Mouse (Mus musculus) gastrocnemius, adult 2 months (tissue): ENCODE measurements around the gene Bdh1. TPM values are rescaled to one million over a fixed set of nuclear protein-coding genes. Genes with fewer than 3 reads are reported as not detected.

Experiments used
- DNase-seq: peaks from one replicate; pipeline ENCODE4 v3.0.0; 2022
- H3K27ac ChIP-seq: fragments of 200-600 bp; 2 replicates; pipeline ENCODE4 v1.8.1; 2022; ENCODE audit warnings: mild to moderate bottlenecking
- H3K4me3 ChIP-seq: fragments of 200-600 bp; 2 replicates; pipeline ENCODE4 v1.8.1; 2022; ENCODE audit warnings: mild to moderate bottlenecking, moderate library complexity
- CTCF ChIP-seq: fragments of 200-600 bp; IDR thresholded peaks from 2 replicates; pipeline ENCODE4 v1.8.1; 2022; ENCODE audit warnings: antibody characterized with exemption, mild to moderate bottlenecking, moderate library complexity
- intact Hi-C: fragments of 180-260 bp; cut with DNase I; formaldehyde crosslinking; loops from one replicate; pipeline ENCODE4 v1.15.1; 2025
- total RNA-seq, 2 experiments: library from RNA; stranded (reverse); gene quantifications; 2 replicates each; pipeline ENCODE4 v1.2.3; 2021

The Bdh1 gene
- total RNA-seq, 2 experiments from 2014 or later: 71.4 to 144 TPM

DNA sequence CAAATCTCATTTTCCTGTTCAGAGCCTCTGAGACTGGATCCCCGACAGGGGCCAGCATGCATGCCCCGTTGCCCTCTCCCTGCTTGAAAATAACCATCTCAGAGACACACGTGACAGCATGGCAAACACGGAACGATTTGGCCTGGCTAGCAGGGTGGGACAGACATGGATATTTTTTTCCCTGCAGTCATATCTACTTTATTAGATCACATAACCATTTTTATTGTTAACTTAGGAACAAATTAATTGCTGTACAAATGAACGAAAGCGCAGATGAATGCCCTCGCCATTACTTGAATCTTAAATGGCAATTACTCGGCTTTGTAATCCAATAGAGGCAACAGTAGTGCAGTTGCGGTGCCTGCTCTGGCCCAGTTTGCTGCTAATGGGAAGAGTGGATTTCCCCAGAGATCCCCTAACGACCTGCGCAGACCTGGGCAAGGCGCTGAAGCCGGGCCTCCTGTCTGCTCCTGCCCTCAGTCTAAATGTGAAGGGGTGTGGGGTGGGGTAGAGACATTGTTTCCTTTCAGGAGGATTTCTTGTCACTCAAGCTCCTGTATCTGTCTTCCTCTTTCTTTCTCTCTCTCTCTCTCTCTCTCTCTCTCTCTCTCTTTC, 79.8 kb downstream of the Bdh1 start:
- H3K4me3 ChIP-seq: no peak overlapping the region
- H3K27ac ChIP-seq: no peak overlapping the region
- no peak for TF ChIP-seq CTCF
- intact Hi-C loops: no loop called here
- no peak for DNase-seq

DNA sequence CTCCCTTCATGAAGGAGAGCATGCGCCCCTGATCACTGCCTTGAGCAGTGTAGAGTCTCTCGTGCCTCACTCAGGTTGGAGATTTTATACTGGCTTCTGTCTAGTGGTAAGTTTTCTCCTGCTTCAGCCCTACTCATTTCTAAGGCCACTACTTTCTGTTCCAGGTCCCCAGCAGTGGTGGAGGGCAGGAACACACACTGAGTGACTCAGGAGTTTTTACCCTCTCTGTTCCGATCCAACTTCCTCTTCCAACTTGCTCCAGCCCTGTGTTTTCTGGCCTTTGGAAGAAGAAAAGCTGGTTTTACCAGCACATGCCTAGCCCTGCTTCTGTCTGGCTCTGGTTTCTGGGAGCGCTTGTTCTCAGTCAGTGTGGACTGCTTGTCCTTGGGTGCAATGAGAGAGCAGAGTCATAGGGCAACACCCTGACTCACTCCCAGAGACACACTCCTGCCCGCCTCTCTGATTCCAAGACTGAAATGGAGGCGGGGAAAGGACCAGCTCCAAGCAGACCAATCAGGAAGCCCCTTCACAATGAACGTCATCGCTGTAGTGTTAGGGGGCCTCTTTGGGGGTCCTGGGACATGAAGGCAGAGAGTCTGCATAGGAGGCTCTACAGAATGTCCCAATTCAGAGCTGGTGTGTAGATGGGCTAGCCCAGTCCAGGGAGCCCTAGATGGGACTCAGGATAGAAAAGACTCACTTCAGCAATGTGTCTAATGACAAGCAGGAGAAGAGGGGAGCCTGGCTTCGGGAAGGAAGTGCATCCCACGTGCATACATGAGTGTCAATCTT, 84.8 kb downstream of the Bdh1 start:
- Histone ChIP-seq H3K4me3 (no peak overlapping the region), H3K27ac (no peak overlapping the region)
- DNase-seq: peak; percentile 30
- intact Hi-C loops: no loop called here
- no peak for TF ChIP-seq CTCF

DNA sequence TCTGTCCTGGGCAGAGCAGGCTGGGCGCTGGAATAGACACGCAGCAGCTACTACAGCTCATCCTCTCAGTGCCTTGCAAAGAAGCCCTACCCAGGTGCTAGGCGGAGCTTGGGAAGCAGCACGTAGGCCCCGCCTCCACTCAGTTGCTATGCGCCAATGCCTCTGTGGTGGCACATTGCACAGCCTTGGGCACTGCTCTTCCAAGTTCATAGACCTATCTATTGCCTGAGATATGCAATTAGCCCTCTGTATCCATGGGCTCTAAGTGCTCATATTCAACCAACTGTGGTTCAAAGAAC, 85.3 kb downstream of the Bdh1 start:
- intact Hi-C loops: no loop called here

DNA sequence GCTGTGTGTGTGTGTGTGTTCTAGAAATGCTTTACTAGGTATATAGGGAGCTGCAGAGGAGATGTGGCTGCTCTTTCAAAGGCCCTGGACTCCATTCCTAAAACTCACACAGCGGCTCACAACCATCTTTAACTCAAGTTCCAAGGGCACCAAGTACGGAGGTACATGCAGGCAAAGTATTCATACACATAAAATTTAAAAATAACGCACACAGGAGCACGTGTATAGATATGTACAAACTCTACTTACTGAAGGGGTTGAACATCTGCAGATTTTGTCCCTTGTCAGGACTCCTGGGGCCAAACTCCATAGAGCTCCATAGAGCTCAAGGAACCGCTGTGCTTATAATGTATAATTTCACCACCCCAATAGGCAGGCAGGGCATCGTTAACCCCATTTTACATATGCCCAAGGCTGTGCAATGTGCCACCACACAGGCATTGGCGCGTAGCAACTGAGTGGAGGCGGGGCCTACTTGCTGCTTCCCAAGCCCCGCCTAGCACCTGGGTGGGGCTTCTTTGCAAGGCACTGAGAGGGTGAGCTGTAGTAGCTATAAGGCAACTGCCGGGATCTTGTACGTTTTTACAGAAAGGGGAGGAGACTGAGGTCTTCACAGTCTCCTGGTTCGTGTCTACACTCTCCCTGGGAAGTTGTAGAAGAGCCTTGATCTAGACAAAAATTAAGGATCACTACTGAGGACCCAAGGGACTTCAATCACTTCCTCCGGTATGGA, 85.9 kb downstream of the Bdh1 start:
- peak; percentile 18 for DNase-seq
- no peak for TF ChIP-seq CTCF
- intact Hi-C loops: no loop called here
- Histone ChIP-seq H3K4me3 (no peak overlapping the region), H3K27ac (no peak overlapping the region)

More for the DNA sequence above, 85.3 kb downstream of the Bdh1 start:
- Histone ChIP-seq H3K27ac (no peak overlapping the region), H3K4me3 (no peak overlapping the region)
- no peak for TF ChIP-seq CTCF
- DNase-seq: peak; percentile 17

Other genes with a start within 250 kb of the Bdh1 start
- 10 to 100 TPM in 1 of 2 experiments, 1 to 10 TPM in 1; 9.5 to 10.8 TPM for gene Acap2, start 221.0 kb upstream of the Bdh1 start, total RNA-seq
- 10 to 100 TPM; 78.9 to 89.0 TPM for gene Ppp1r2, start 147.0 kb upstream of the Bdh1 start, total RNA-seq
- 10 to 100 TPM; 34.3 to 42.6 TPM for gene Apod, start 107.5 kb upstream of the Bdh1 start, total RNA-seq
- gene Dlg1, start 241.2 kb downstream of the Bdh1 start, total RNA-seq: 10 to 100 TPM; 58.7 to 60.8 TPM